Mouse (Mus musculus) MEL (cell line): ENCODE results near the gene Abhd15. TPM values are rescaled to one million over a fixed set of nuclear protein-coding genes. Genes with fewer than 3 reads are reported as not detected.

ENCODE experiments used
- DNase-seq: peaks from one replicate; pipeline ENCODE4 v3.0.0; 2011; ENCODE audit warnings: low read depth, low spot score
- H3K27ac ChIP-seq: 2 replicates; pipeline ENCODE4 v1.5.1; 2012; ENCODE audit warnings: low read depth, mild to moderate bottlenecking, control low read depth, low read length, moderate library complexity; ENCODE audit not compliant: control insufficient read depth
- H3K27me3 ChIP-seq, 2 experiments: fragments of 150-350 bp in 1 of 2; sonication (generic) in 1 of 2; 2 replicates each; pipeline ENCODE4 v1.6.1; 2012; ENCODE audit warnings: low read length in 2 of 2, mild to moderate bottlenecking in 2 of 2, improper control_type of control experiment in 1 of 2, moderate library complexity in 1 of 2; ENCODE audit not compliant: insufficient read depth in 2 of 2, control insufficient read depth in 1 of 2
- H3K36me3 ChIP-seq, 2 experiments: 2 replicates each; pipeline ENCODE4 v1.6.1; 2012 to 2014; ENCODE audit warnings: low read length in 2 of 2, improper control_type of control experiment in 1 of 2, inconsistent platforms in 1 of 2, mild to moderate bottlenecking in 1 of 2; ENCODE audit not compliant: insufficient read depth in 2 of 2, control insufficient read depth in 1 of 2
- H3K4me1 ChIP-seq, 2 experiments: fragments of 150-350 bp in 1 of 2; sonication (generic) in 1 of 2; 2 replicates each; pipeline ENCODE4 v1.6.1; 2012; ENCODE audit warnings: low read length in 2 of 2, improper control_type of control experiment in 1 of 2, mild to moderate bottlenecking in 1 of 2; ENCODE audit not compliant: insufficient read depth in 2 of 2, control insufficient read depth in 1 of 2
- H3K4me3 ChIP-seq, 2 experiments: fragments of 150-350 bp in 1 of 2; sonication (generic) in 1 of 2; 2 replicates each; pipeline ENCODE4 v1.5.1; 2012; ENCODE audit warnings: low read depth in 2 of 2, low read length in 2 of 2, mild to moderate bottlenecking in 2 of 2, moderate library complexity in 2 of 2, control low read depth in 1 of 2, improper control_type of control experiment in 1 of 2; ENCODE audit not compliant: control insufficient read depth in 1 of 2, insufficient read depth in 1 of 2
- H3K79me2 ChIP-seq: 2 replicates; pipeline ENCODE4 v1.6.1; 2012; ENCODE audit warnings: mild to moderate bottlenecking, low read length, moderate library complexity; ENCODE audit not compliant: control insufficient read depth, poor library complexity, insufficient read depth
- H3K9ac ChIP-seq: 2 replicates; pipeline ENCODE4 v1.6.1; 2012; ENCODE audit warnings: low read depth, mild to moderate bottlenecking, control low read depth, low read length, moderate library complexity; ENCODE audit not compliant: control insufficient read depth, poor library complexity, severe bottlenecking
- H3K9me3 ChIP-seq: fragments of 150-350 bp; sonication (generic); replicated peaks from 2 replicates; pipeline ENCODE4 v1.6.1; 2012; ENCODE audit warnings: mild to moderate bottlenecking, low read length, improper control_type of control experiment, moderate library complexity; ENCODE audit not compliant: insufficient read depth
- BHLHE40 ChIP-seq: IDR thresholded peaks from 2 replicates; pipeline ENCODE4 v1.6.1; 2012; ENCODE audit warnings: low read depth, mild to moderate bottlenecking, inconsistent platforms, low read length, improper control_type of control experiment, borderline replicate concordance
- CHD1 ChIP-seq: IDR thresholded peaks from 2 replicates; pipeline ENCODE4 v1.6.1; 2012; ENCODE audit warnings: low read depth, mild to moderate bottlenecking, inconsistent platforms, low read length, improper control_type of control experiment
- E2F4 ChIP-seq: IDR thresholded peaks from 2 replicates; pipeline ENCODE4 v1.6.1; 2011; ENCODE audit warnings: low read depth, low read length, improper control_type of control experiment, borderline replicate concordance
- ELF1 ChIP-seq: IDR thresholded peaks from 2 replicates; pipeline ENCODE4 v1.6.1; 2014; ENCODE audit warnings: low read depth, mild to moderate bottlenecking, inconsistent platforms, low read length, improper control_type of control experiment, moderate library complexity
- EP300 ChIP-seq, 2 experiments: IDR thresholded peaks; 2 replicates each; pipeline ENCODE4 v1.6.1; 2011; ENCODE audit warnings: improper control_type of control experiment in 2 of 2, low read length in 2 of 2, low read depth in 1 of 2, mild to moderate bottlenecking in 1 of 2
- GABPA ChIP-seq: IDR thresholded peaks from 2 replicates; pipeline ENCODE4 v1.6.1; 2012; ENCODE audit warnings: low read depth, mild to moderate bottlenecking, inconsistent platforms, low read length, improper control_type of control experiment, moderate library complexity
- GATA1 ChIP-seq: IDR thresholded peaks from 2 replicates; pipeline ENCODE4 v1.6.1; 2011; ENCODE audit warnings: low read depth, low read length, improper control_type of control experiment
- JUND ChIP-seq: IDR thresholded peaks from 2 replicates; pipeline ENCODE4 v1.6.1; 2011; ENCODE audit warnings: low read depth, mild to moderate bottlenecking, improper control_type of control experiment, low read length
- MAFK ChIP-seq: IDR thresholded peaks from 2 replicates; pipeline ENCODE4 v1.6.1; 2011; ENCODE audit warnings: low read depth, mild to moderate bottlenecking, low read length, improper control_type of control experiment, borderline replicate concordance
- MAX ChIP-seq: IDR thresholded peaks from 2 replicates; pipeline ENCODE4 v1.6.1; 2011; ENCODE audit warnings: low read length, improper control_type of control experiment
- MAZ ChIP-seq: IDR thresholded peaks from 2 replicates; pipeline ENCODE4 v1.6.1; 2012; ENCODE audit warnings: low read depth, mild to moderate bottlenecking, inconsistent platforms, low read length, improper control_type of control experiment
- MXI1 ChIP-seq: IDR thresholded peaks from 2 replicates; pipeline ENCODE4 v1.6.1; 2011; ENCODE audit warnings: mild to moderate bottlenecking, low read depth, low read length, improper control_type of control experiment
- MYC ChIP-seq: IDR thresholded peaks from 2 replicates; pipeline ENCODE4 v1.6.1; 2011; ENCODE audit warnings: low read depth, mild to moderate bottlenecking, low read length, improper control_type of control experiment, moderate library complexity
- NELFE ChIP-seq: IDR thresholded peaks from 2 replicates; pipeline ENCODE4 v1.6.1; 2011; ENCODE audit warnings: low read depth, low read length, improper control_type of control experiment
- POLR2A ChIP-seq, 2 experiments: IDR thresholded peaks; 2 replicates each; pipeline ENCODE4 v1.6.1; 2011 to 2012; ENCODE audit warnings: low read length in 2 of 2, mild to moderate bottlenecking in 2 of 2, control low read depth in 1 of 2, improper control_type of control experiment in 1 of 2, low read depth in 1 of 2, moderate library complexity in 1 of 2; ENCODE audit not compliant: control insufficient read depth in 1 of 2, insufficient read depth in 1 of 2, poor library complexity in 1 of 2
- POLR2AphosphoS2 ChIP-seq: IDR thresholded peaks from 2 replicates; pipeline ENCODE4 v1.6.1; 2011; ENCODE audit warnings: low read length, improper control_type of control experiment
- POLR2AphosphoS5 ChIP-seq: IDR thresholded peaks from 2 replicates; pipeline ENCODE4 v1.6.1; 2012; ENCODE audit warnings: low read depth, borderline replicate concordance, mild to moderate bottlenecking, inconsistent platforms, low read length, moderate library complexity, mixed read lengths
- RAD21 ChIP-seq: IDR thresholded peaks from 2 replicates; pipeline ENCODE4 v1.6.1; 2011; ENCODE audit warnings: mild to moderate bottlenecking, low read depth, low read length, improper control_type of control experiment
- RCOR1 ChIP-seq: IDR thresholded peaks from 2 replicates; pipeline ENCODE4 v1.6.1; 2012; ENCODE audit warnings: low read depth, mild to moderate bottlenecking, inconsistent platforms, low read length, improper control_type of control experiment
- UBTF ChIP-seq: IDR thresholded peaks from 2 replicates; pipeline ENCODE4 v1.6.1; 2012; ENCODE audit warnings: low read depth, mild to moderate bottlenecking, inconsistent platforms, low read length, improper control_type of control experiment, moderate library complexity, borderline replicate concordance; ENCODE audit not compliant: insufficient read depth
- ZMIZ1 ChIP-seq: IDR thresholded peaks from 2 replicates; pipeline ENCODE4 v1.6.1; 2012; ENCODE audit warnings: low read depth, mild to moderate bottlenecking, inconsistent platforms, low read length, improper control_type of control experiment, moderate library complexity
- polyA plus RNA-seq, 2 experiments: library from polyadenylated mRNA; stranded (reverse) in 1 of 2; unstranded in 1 of 2; fragments of >175 nt in 1 of 2; fragments of >200 nt in 1 of 2; gene quantifications; 2 replicates each; pipeline versions ENCODE4 v1.2.1 to v1.2.4; 2012; ENCODE audit warnings: low replicate concordance in 2 of 2, low read depth in 1 of 2; ENCODE audit not compliant: insufficient read length in 2 of 2, insufficient read depth in 1 of 2, missing spikeins in 1 of 2
- total RNA-seq: library from RNA; depleted of rRNA; stranded (reverse); fragments of 300-350 nt; gene quantifications from 2 replicates; pipeline ENCODE4 v1.2.3, GENCODE M21; 2012

Gene Abhd15
- total and polyA plus RNA-seq, 3 experiments = 1.7 to 1.9 TPM; not detected in 1

DNA sequence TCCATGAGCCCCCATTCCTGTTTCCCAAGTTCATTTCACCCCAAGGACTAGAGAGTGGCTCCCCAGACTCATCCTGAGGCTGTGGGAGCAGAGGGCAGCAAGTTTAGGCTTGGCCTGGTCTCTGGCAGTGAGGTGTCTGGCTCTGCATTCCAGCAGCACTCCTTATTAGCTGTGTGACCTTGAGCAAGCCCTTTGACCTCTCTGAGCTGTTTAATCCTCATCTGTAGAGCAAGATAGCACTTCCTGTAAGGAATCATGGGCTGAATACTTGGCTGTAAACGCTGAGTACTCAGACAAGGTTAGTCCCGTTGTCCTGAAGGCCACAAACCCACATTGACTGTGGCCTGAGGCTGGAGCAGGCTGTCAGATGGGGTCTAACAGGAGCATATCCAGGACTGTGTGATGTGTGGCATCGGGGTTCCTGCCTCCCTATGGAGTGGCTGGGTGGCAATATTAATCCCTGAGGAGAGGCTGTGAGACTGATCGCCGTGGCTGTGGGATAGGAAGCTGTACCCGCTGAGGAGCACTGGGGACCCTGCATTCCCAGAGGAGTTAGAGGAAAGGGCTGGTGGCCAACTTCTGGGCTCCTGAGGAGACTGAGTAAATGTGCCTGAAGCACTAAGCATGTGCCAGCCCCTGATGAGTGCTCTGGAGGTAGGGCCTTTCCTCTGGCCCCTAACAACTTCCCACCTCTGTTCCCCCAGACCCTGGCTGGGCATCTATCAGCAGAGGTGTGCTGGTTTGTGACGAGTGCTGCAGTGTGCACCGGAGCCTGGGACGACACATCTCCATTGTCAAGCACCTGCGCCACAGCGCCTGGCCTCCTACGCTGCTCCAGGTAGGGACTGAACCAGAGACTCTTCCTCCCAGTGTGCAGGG lies 16.4 kb upstream of the Abhd15 start:
- H3K27me3 ChIP-seq = no peaks in the 10 kb centered on the region
- DNase-seq = no peak
- H3K36me3 ChIP-seq = peaks cover 1 to 5% of the 10 kb centered on the region in 2 experiments; a peak in 2 of 4 replicates
- H3K4me3 ChIP-seq = no peak overlapping the region
- peaks cover 0 to 9% of the 10 kb centered on the region in 2 experiments; a peak in 2 of 4 replicates for H3K4me1 ChIP-seq
- TF ChIP-seq RCOR1 = no peak
- no peak for TF ChIP-seq POLR2A (IDR thresholded peaks at IDR 0.05; ENCODE audit: control insufficient read depth in 1 of 2, insufficient read depth in 1 of 2, low read depth in 1 of 2, low read length in 2 of 2, poor library complexity in 1 of 2)
- no peak for TF ChIP-seq GABPA
- no peak for TF ChIP-seq MAX
- no peak for TF ChIP-seq UBTF
- no peak for TF ChIP-seq RAD21
- TF ChIP-seq CHD1 = no peak
- no peak for TF ChIP-seq POLR2AphosphoS2
- TF ChIP-seq ZMIZ1 = no peak
- TF ChIP-seq GATA1 = no peak
- TF ChIP-seq ELF1 = no peak
- no peak for TF ChIP-seq MAFK
- no peak for TF ChIP-seq BHLHE40
- TF ChIP-seq JUND = no peak
- no peak for TF ChIP-seq POLR2AphosphoS5
- no peak for TF ChIP-seq MAZ
- no peak for TF ChIP-seq EP300 (IDR thresholded peaks at IDR 0.05; ENCODE audit: low read depth in 1 of 2, low read length in 2 of 2)
- no peak for TF ChIP-seq NELFE
- peaks cover 45% of the 10 kb centered on the region for H3K79me2 ChIP-seq
- H3K27ac ChIP-seq = no peak overlapping the region
- H3K9ac ChIP-seq = no peak overlapping the region
- H3K9me3 ChIP-seq = no peaks in the 10 kb centered on the region

DNA sequence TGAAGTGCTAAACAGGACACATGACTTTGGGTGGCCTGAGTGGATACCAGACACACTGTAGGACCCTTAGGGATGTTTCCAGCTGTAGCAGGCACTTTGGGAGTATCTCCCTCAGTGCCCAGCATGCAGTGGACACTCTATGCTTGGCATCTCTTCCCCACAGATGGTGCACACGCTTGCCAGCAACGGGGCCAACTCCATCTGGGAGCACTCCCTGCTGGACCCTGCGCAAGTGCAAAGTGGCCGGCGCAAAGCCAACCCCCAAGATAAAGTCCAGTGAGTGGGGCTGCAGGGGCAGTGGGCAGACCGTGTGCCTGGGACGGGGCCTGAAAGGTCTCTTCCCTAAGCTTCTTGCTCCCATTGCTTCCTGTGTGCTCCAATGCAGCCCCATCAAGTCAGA lies 15.6 kb upstream of the Abhd15 start:
- H3K36me3 ChIP-seq = peaks cover 1 to 5% of the 10 kb centered on the region in 2 experiments; a peak in 2 of 4 replicates
- H3K27me3 ChIP-seq = no peaks in the 10 kb centered on the region
- H3K9ac ChIP-seq = no peak overlapping the region
- H3K79me2 ChIP-seq = peaks cover 36% of the 10 kb centered on the region
- TF ChIP-seq MXI1 = no peak
- no peak for TF ChIP-seq E2F4
- no peak for TF ChIP-seq MYC
- H3K9me3 ChIP-seq = no peaks in the 10 kb centered on the region
- peaks cover 0 to 7% of the 10 kb centered on the region in 2 experiments; a peak in 2 of 4 replicates for H3K4me1 ChIP-seq
- DNase-seq = no peak
- H3K4me3 ChIP-seq = no peak overlapping the region
- no peak overlapping the region for H3K27ac ChIP-seq
